Mouse (Mus musculus) midbrain, postnatal 0 days (tissue): ENCODE data around the gene Naa40. TPM values are rescaled to one million over a fixed set of nuclear protein-coding genes. Genes with fewer than 3 reads are reported as not detected.

Source experiments
- ATAC-seq: fragments of 200-750 bp; cut with Nextera tagmentation; 2 replicates; pipeline ENCODE4 v1.8.0; 2017; ENCODE audit warnings: moderate number of reproducible peaks, mild to moderate bottlenecking, moderate TSS enrichment, moderate library complexity; ENCODE audit not compliant: low FRiP score
- DNase-seq: peaks from one replicate; pipeline ENCODE4 v3.0.0-alpha.2; 2015; ENCODE audit warnings: low spot score
- H3K27ac ChIP-seq: fragments of 300-500 bp; sonication (generic); 2 replicates; pipeline ENCODE4 v1.5.1; 2014; ENCODE audit warnings: low read depth, mild to moderate bottlenecking, low read length, mixed read lengths
- H3K27me3 ChIP-seq: fragments of 300-500 bp; sonication (generic); 2 replicates; pipeline ENCODE4 v1.6.1; 2014; ENCODE audit warnings: low read length, control low read depth, mixed read lengths; ENCODE audit not compliant: insufficient read depth
- H3K36me3 ChIP-seq: fragments of 300-500 bp; sonication (generic); 2 replicates; pipeline ENCODE4 v1.6.1; 2014; ENCODE audit warnings: low read length, control low read depth, mixed read lengths; ENCODE audit not compliant: insufficient read depth
- H3K4me1 ChIP-seq: fragments of 300-500 bp; sonication (generic); 2 replicates; pipeline ENCODE4 v1.6.1; 2014; ENCODE audit warnings: mild to moderate bottlenecking, control low read depth, antibody characterized with exemption, low read length, mixed read lengths; ENCODE audit not compliant: insufficient read depth
- H3K4me2 ChIP-seq: fragments of 300-500 bp; sonication (generic); 2 replicates; pipeline ENCODE4 v1.6.1; 2014; ENCODE audit warnings: low read depth, mild to moderate bottlenecking, low read length, mixed read lengths; ENCODE audit not compliant: poor library complexity, severe bottlenecking
- H3K4me3 ChIP-seq: fragments of 300-500 bp; sonication (generic); 2 replicates; pipeline ENCODE4 v1.5.1; 2014; ENCODE audit warnings: low read depth, mild to moderate bottlenecking, low read length, moderate library complexity
- H3K9ac ChIP-seq: fragments of 300-500 bp; sonication (generic); replicated peaks from 2 replicates; pipeline ENCODE4 v1.6.1; 2014; ENCODE audit warnings: mild to moderate bottlenecking, low read length, moderate library complexity, mixed read lengths; ENCODE audit not compliant: poor library complexity, severe bottlenecking
- H3K9me3 ChIP-seq: fragments of 300-500 bp; sonication (generic); 2 replicates; pipeline ENCODE4 v1.6.1; 2016; ENCODE audit warnings: low read length, control low read depth
- CTCF ChIP-seq: IDR thresholded peaks from 2 replicates; pipeline ENCODE4 v1.5.1; 2016; ENCODE audit warnings: antibody characterized with exemption, mild to moderate bottlenecking
- WGBS: fragments of 180-500 bp; shearing (Covaris S2); extraction: QIAGEN DNeasy Blood & Tissue Kit; methylation state at CpG from one replicate; pipeline ENCODE4 v1.1.7; 2014; 5-methylcytosine and 5-hydroxymethylcytosine counted together
- polyA plus RNA-seq: library from polyadenylated mRNA; unstranded; fragments of >200 nt; fragmentation: Nextera tagmentation; extraction: Ambion mirVana; gene quantifications from 2 replicates; pipeline ENCODE4 v1.2.1, GENCODE M21; 2015
- total RNA-seq: library from RNA; depleted of rRNA; stranded (reverse); fragments of >200 nt; gene quantifications from 2 replicates; pipeline ENCODE4 v1.2.3, GENCODE M21; 2014

Gene Naa40
- total and polyA plus RNA-seq, 2 experiments from 2014 or later: 46.1 to 62.5 TPM

DNA sequence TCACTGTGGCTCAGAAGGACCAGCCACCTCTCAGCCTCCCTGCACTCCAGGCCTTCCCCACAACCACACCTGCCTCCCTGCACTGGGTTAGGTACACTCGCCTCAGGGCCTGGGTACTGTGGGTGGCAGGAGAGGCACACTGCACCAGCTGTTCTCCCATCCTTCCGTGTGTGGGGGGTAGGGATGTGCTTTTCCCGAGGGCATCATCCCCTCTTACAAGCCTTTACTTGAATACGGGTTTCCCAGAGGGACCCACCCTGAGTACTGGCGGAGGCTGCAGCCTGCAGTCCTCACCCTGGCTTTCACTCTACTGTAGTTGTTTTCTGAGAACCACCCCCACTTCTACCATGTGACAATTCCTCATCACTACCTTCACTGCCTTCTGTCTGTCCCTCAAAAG, 53.8 kb downstream of the Naa40 start:
- no peak overlapping the region for H3K4me3 ChIP-seq
- TF ChIP-seq CTCF: no peak
- H3K36me3 ChIP-seq: no peaks in the 10 kb centered on the region
- H3K9me3 ChIP-seq: no peaks in the 10 kb centered on the region
- peaks cover 4% of the 10 kb centered on the region; the same call in 1 of the 2 replicates for H3K4me1 ChIP-seq
- no peak overlapping the region for H3K9ac ChIP-seq
- H3K4me2 ChIP-seq: no peak overlapping the region
- ATAC-seq: no peak
- 0 out of 2 replicates have a peak, but pooled peaks cover 3% of the 10 kb centered on the region for H3K27me3 ChIP-seq
- WGBS: 65% methylated on average over 5 of the region's 5 CpGs
- no peak overlapping the region for H3K27ac ChIP-seq
- DNase-seq: no peak

DNA sequence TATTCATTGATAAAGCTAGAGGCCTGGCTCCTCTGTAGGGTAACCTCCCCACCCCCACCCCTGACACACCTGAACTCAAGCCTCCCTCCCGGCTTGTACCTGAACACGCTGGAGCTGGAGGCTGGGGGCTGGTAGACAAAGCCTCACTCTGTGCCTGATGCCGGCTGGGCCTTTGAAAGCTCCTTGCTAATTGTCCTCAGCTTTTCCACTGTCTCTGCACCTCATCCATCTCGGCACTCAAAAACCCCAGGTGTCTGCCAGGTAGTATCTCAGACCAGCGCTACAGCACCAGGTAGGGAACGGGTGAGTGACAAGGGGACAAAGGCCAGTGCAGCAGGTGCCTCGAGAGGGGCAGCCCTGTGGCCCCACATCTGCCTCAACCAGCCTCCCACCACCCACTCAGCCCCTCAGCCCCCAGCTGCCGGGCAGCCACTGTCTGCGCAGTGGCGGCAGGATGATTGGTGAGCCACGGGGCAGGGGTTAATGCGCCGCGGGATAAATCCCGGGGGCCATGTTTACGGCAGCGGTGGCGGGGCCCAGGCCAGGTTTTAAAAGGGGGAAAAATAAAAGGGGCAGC, 55.2 kb downstream of the Naa40 start:
- DNase-seq (no peak), ATAC-seq (no peak)
- H3K9ac ChIP-seq: 0 out of 2 replicates have a peak overlapping the region, but pooled peaks have one; percentile 42
- 17% methylated on average over 18 of the region's 18 CpGs for WGBS
- no peak for TF ChIP-seq CTCF
- no peaks in the 10 kb centered on the region for H3K36me3 ChIP-seq
- 0 out of 2 replicates have a peak, but pooled peaks cover 3% of the 10 kb centered on the region for H3K27me3 ChIP-seq
- H3K4me1 ChIP-seq: peaks cover 7% of the 10 kb centered on the region; the same call in 1 of the 2 replicates
- no peak overlapping the region for H3K4me3 ChIP-seq
- no peak overlapping the region for H3K27ac ChIP-seq
- H3K9me3 ChIP-seq: no peaks in the 10 kb centered on the region
- H3K4me2 ChIP-seq: no peak overlapping the region

DNA sequence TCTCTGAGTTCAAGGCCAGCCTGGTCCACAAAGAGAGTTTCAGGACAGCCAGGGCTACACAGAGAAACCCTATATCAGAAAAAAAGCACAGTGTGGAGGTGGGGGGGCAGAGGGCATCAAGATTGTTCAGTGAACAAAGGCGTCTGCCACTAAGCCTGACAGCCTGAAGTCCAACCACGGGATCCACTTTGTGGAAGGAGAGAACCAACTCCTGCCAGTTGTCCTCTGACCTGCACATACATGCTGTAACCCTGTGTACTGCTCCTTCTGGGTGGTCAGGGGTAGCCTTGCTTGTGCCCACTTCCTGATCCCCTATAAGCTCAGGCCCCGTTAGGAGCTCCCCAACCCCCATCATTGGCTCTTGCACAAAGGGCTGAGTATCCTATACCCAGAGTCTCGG, 55.9 kb downstream of the Naa40 start:
- no peak for TF ChIP-seq CTCF
- no peak overlapping the region for H3K9ac ChIP-seq
- no peaks in the 10 kb centered on the region for H3K36me3 ChIP-seq
- no peak overlapping the region for H3K27ac ChIP-seq
- 0 out of 2 replicates have a peak, but pooled peaks cover 3% of the 10 kb centered on the region for H3K27me3 ChIP-seq
- H3K4me1 ChIP-seq: peaks cover 7% of the 10 kb centered on the region; the same call in 1 of the 2 replicates
- no peak overlapping the region for H3K4me3 ChIP-seq
- no peak overlapping the region for H3K4me2 ChIP-seq
- ATAC-seq (no peak), DNase-seq (no peak)
- 37% methylated on average over 4 of the region's 4 CpGs for WGBS
- H3K9me3 ChIP-seq: no peaks in the 10 kb centered on the region

DNA sequence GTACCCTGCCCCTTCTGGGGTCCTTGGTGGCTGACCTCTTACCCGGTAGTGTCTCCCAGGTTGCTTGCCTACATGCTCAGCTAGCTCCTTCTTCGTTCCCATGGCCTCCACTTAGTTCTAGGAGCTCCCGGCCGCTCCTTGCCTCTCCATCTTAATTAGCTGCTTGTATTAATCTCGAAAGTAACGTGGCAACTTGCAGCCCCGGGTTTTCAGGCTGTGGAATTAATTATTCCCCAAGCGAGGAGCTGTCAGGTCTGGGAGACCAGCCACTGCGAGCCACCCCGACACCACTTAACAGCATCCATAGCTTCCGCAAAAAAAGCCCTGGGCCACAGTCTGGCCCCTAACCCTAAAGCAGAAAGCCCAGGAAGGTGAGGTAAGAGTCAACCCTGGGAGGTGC, 57.6 kb downstream of the Naa40 start:
- DNase-seq: no peak
- H3K36me3 ChIP-seq: no peaks in the 10 kb centered on the region
- no peak overlapping the region for H3K27ac ChIP-seq
- H3K27me3 ChIP-seq: 0 out of 2 replicates have a peak, but pooled peaks cover 3% of the 10 kb centered on the region
- no peak overlapping the region for H3K4me2 ChIP-seq
- ATAC-seq: no peak
- no peak overlapping the region for H3K4me3 ChIP-seq
- no peak overlapping the region for H3K9ac ChIP-seq
- H3K4me1 ChIP-seq: peaks cover 7% of the 10 kb centered on the region; the same call in 1 of the 2 replicates
- TF ChIP-seq CTCF: no peak
- no peaks in the 10 kb centered on the region for H3K9me3 ChIP-seq
- WGBS: 30% methylated on average over 11 of the region's 11 CpGs

DNA sequence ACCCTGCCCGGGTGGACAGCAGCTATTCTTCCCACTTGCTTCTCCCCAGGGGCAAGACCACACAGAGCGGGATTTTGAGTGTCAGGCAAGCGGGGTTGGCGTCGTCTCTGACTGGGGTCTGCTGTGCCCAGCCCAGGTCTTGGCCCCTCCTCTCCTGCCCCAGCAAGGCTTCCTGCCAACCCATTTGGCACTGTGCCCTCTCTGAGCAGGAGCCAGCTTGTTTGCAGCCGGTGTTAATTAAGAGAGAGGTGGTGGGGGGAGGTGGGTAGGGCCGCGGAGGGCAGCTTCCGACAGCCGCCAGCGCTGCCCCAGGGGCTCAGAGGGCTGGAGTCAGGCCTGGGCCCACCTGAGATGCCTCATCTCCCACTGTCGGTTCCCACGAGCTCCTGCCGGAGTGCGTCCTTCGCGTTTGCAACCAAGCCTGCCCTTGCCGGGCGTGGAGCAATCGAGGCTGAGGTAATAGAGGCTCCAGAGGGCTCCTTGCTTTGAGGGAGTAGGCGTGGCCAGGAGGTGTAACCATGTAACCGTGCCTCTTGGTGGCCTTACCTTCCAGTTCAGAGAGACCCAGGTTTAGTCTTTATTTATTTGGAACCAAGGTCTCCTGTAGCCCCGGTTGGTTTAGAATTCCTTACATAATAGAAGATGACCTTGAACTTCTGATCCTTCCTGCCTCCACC, 58.6 kb downstream of the Naa40 start:
- Histone ChIP-seq H3K9me3 (no peaks in the 10 kb centered on the region), H3K4me2 (peak overlapping the region; percentile 12; the same call in 1 of the 2 replicates), H3K27ac (no peak overlapping the region), H3K4me3 (no peak overlapping the region), H3K9ac (no peak overlapping the region), H3K27me3 (0 out of 2 replicates have a peak, but pooled peaks cover 3% of the 10 kb centered on the region), H3K36me3 (no peaks in the 10 kb centered on the region), H3K4me1 (peaks cover 7% of the 10 kb centered on the region; the same call in 1 of the 2 replicates)
- TF ChIP-seq CTCF: no peak
- ATAC-seq: peak; percentile 74
- 11% methylated on average over 23 of the region's 23 CpGs for WGBS
- DNase-seq: peak; percentile 92

DNA sequence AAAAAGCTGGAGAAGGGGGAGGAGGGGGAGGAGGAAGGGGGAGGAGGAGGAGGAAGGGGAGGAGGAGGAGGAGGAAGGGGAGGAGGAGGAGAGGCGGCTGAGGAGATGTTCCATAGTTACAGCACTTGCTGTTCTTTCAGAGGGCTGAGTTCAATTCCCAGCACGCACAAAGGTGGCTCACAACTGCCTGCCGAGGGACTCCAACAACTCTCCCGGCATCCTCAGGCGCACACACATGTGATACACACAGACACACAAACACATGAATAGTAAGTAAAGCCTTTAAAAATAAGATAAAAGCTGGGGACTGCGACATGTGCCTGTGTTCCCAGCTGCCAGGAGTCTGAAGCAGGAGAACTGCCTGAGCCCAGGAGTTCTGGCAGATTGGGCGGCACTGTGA, 59.5 kb downstream of the Naa40 start:
- TF ChIP-seq CTCF: no peak
- peaks cover 7% of the 10 kb centered on the region; the same call in 1 of the 2 replicates for H3K4me1 ChIP-seq
- no peak overlapping the region for H3K4me3 ChIP-seq
- H3K27ac ChIP-seq: no peak overlapping the region
- no peaks in the 10 kb centered on the region for H3K9me3 ChIP-seq
- no peak overlapping the region for H3K9ac ChIP-seq
- no peak for DNase-seq
- no peak for ATAC-seq
- 48% methylated on average over 7 of the region's 7 CpGs for WGBS
- H3K4me2 ChIP-seq: no peak overlapping the region
- H3K27me3 ChIP-seq: 0 out of 2 replicates have a peak, but pooled peaks cover 3% of the 10 kb centered on the region
- H3K36me3 ChIP-seq: no peaks in the 10 kb centered on the region
